Mouse (Mus musculus) CH12.LX (cell line): ENCODE measurements around the gene Zfp628. TPM values are rescaled to one million over a fixed set of nuclear protein-coding genes. Genes with fewer than 3 reads are reported as not detected.
A peak's percentile ranks its signal among the peaks of the same experiment; 100 is the strongest.
"Not testable (repeated sequence)": the region's sequence is repeated elsewhere in the genome, so short reads cannot be mapped to it uniquely, and the experiment has no call there.

Experiments used
- DNase-seq: peaks from one replicate; pipeline ENCODE4 v3.0.0-alpha.2; 2013; ENCODE audit errors: extremely low read depth
- H3K27ac ChIP-seq: 2 replicates; pipeline ENCODE4 v1.5.1; 2012; ENCODE audit warnings: low read depth, mild to moderate bottlenecking, control low read depth, moderate library complexity; ENCODE audit not compliant: insufficient read depth
- H3K27me3 ChIP-seq: replicated peaks from 2 replicates; pipeline ENCODE3; 2012; ENCODE audit warnings: inconsistent platforms
- H3K36me3 ChIP-seq, 2 experiments: replicated peaks in 1 of 2; 2 replicates each; pipeline versions ENCODE3 to v1.6.1; 2012; ENCODE audit warnings: inconsistent platforms in 1 of 2, low read length in 1 of 2, mild to moderate bottlenecking in 1 of 2, mixed read lengths in 1 of 2, moderate library complexity in 1 of 2; ENCODE audit not compliant: control insufficient read depth in 1 of 2, insufficient read depth in 1 of 2
- H3K4me1 ChIP-seq, 2 experiments: 2 replicates each; pipeline ENCODE4 v1.6.1; 2012; ENCODE audit warnings: inconsistent platforms in 1 of 2, moderate library complexity in 1 of 2; ENCODE audit not compliant: insufficient read depth in 2 of 2, control insufficient read depth in 1 of 2
- H3K4me2 ChIP-seq: 2 replicates; pipeline ENCODE4 v1.6.1; 2012; ENCODE audit warnings: low read depth, mild to moderate bottlenecking, control low read depth; ENCODE audit not compliant: poor library complexity, insufficient read depth, severe bottlenecking
- H3K4me3 ChIP-seq, 3 experiments: fragments of 150-350 bp in 1 of 3; sonication (generic) in 1 of 3; replicated peaks in 1 of 3; 2 replicates each; pipeline versions ENCODE3 to v1.5.1; 2011 to 2012; ENCODE audit warnings: low read depth in 2 of 3, low read length in 2 of 3, mild to moderate bottlenecking in 2 of 3, moderate library complexity in 2 of 3, control low read depth in 1 of 3, improper control_type of control experiment in 1 of 3, inconsistent platforms in 1 of 3, mixed read lengths in 1 of 3; ENCODE audit not compliant: poor library complexity in 1 of 3
- H3K79me2 ChIP-seq: replicated peaks from 2 replicates; pipeline ENCODE4 v1.6.1; 2012; ENCODE audit warnings: mild to moderate bottlenecking, moderate library complexity; ENCODE audit not compliant: control insufficient read depth, poor library complexity, insufficient read depth, severe bottlenecking; ENCODE audit errors: extremely low read depth
- H3K9ac ChIP-seq: 2 replicates; pipeline ENCODE4 v1.6.1; 2012; ENCODE audit warnings: low read depth, mild to moderate bottlenecking, control low read depth, moderate library complexity; ENCODE audit not compliant: insufficient read depth
- H3K9me3 ChIP-seq: replicated peaks from 2 replicates; pipeline ENCODE3; 2012; ENCODE audit warnings: low read length, inconsistent platforms, mixed read lengths
- CHD1 ChIP-seq: IDR thresholded peaks from 2 replicates; pipeline ENCODE4 v1.6.1; 2012; ENCODE audit warnings: low read depth, low read length, improper control_type of control experiment, inconsistent platforms
- CHD2 ChIP-seq: IDR thresholded peaks from 2 replicates; pipeline ENCODE4 v1.6.1; 2011; ENCODE audit warnings: low read length, improper control_type of control experiment
- CTCF ChIP-seq, 2 experiments: IDR thresholded peaks in 1 of 2; conservative IDR thresholded peaks in 1 of 2; 2 replicates each; pipeline ENCODE4 v1.5.1; 2011 to 2012; ENCODE audit warnings: low read depth in 2 of 2, low read length in 2 of 2, improper control_type of control experiment in 1 of 2, inconsistent platforms in 1 of 2, mild to moderate bottlenecking in 1 of 2, moderate library complexity in 1 of 2
- E2F4 ChIP-seq: IDR thresholded peaks from 2 replicates; pipeline ENCODE4 v1.6.1; 2011; ENCODE audit warnings: low read depth, low read length, improper control_type of control experiment; ENCODE audit not compliant: insufficient replicate concordance
- EP300 ChIP-seq: IDR thresholded peaks from 2 replicates; pipeline ENCODE4 v1.6.1; 2011; ENCODE audit warnings: low read length, improper control_type of control experiment
- ETS1 ChIP-seq: conservative IDR thresholded peaks from 2 replicates; pipeline ENCODE4 v1.6.1; 2012; ENCODE audit warnings: low read depth, mild to moderate bottlenecking, inconsistent platforms, low read length, improper control_type of control experiment, moderate library complexity
- JUN ChIP-seq: IDR thresholded peaks from 2 replicates; pipeline ENCODE4 v1.6.1; 2011; ENCODE audit warnings: low read depth, mild to moderate bottlenecking, low read length, improper control_type of control experiment, moderate library complexity; ENCODE audit not compliant: insufficient read depth
- KAT2A ChIP-seq: IDR thresholded peaks from 2 replicates; pipeline ENCODE4 v1.6.1; 2012; ENCODE audit warnings: low read length, improper control_type of control experiment, inconsistent platforms; ENCODE audit not compliant: insufficient replicate concordance
- MAX ChIP-seq: IDR thresholded peaks from 2 replicates; pipeline ENCODE4 v1.6.1; 2011; ENCODE audit warnings: low read length, improper control_type of control experiment
- MAZ ChIP-seq: IDR thresholded peaks from 2 replicates; pipeline ENCODE4 v1.6.1; 2012; ENCODE audit warnings: low read depth, mild to moderate bottlenecking, inconsistent platforms, low read length, improper control_type of control experiment, moderate library complexity
- MEF2A ChIP-seq: IDR thresholded peaks from 2 replicates; pipeline ENCODE4 v1.6.1; 2014; ENCODE audit warnings: low read depth, mild to moderate bottlenecking, inconsistent platforms, low read length, improper control_type of control experiment, borderline replicate concordance
- MYC ChIP-seq: IDR thresholded peaks from 2 replicates; pipeline ENCODE4 v1.6.1; 2011; ENCODE audit warnings: low read depth, mild to moderate bottlenecking, improper control_type of control experiment, low read length
- POLR2A ChIP-seq: IDR thresholded peaks from 2 replicates; pipeline ENCODE4 v1.6.1; 2011; ENCODE audit warnings: low read depth, mild to moderate bottlenecking, improper control_type of control experiment, low read length
- POLR2AphosphoS2 ChIP-seq: IDR thresholded peaks from 2 replicates; pipeline ENCODE4 v1.6.1; 2011; ENCODE audit warnings: low read depth, low read length, improper control_type of control experiment
- RAD21 ChIP-seq: IDR thresholded peaks from 2 replicates; pipeline ENCODE4 v1.6.1; 2011; ENCODE audit warnings: low read depth, mild to moderate bottlenecking, low read length, improper control_type of control experiment, moderate library complexity
- SMC3 ChIP-seq: IDR thresholded peaks from 2 replicates; pipeline ENCODE4 v1.6.1; 2011; ENCODE audit warnings: low read depth, low read length, improper control_type of control experiment
- UBTF ChIP-seq: IDR thresholded peaks from 2 replicates; pipeline ENCODE4 v1.6.1; 2012; ENCODE audit warnings: low read depth, mild to moderate bottlenecking, inconsistent platforms, low read length, improper control_type of control experiment, moderate library complexity
- USF2 ChIP-seq: conservative IDR thresholded peaks from 2 replicates; pipeline ENCODE4 v1.6.1; 2011; ENCODE audit warnings: low read depth, low read length, improper control_type of control experiment
- ZMIZ1 ChIP-seq: IDR thresholded peaks from 2 replicates; pipeline ENCODE4 v1.6.1; 2012; ENCODE audit warnings: low read depth, mild to moderate bottlenecking, inconsistent platforms, low read length, improper control_type of control experiment
- ZNF384 ChIP-seq: IDR thresholded peaks from 2 replicates; pipeline ENCODE4 v1.6.1; 2012; ENCODE audit warnings: low read depth, low read length, improper control_type of control experiment, inconsistent platforms
- dilution Hi-C: fragments of 300-500 bp; cut with MboI; formaldehyde crosslinking; loops from 2 replicates; pipeline ENCODE4 v1.14.3; 2020; ENCODE audit warnings: low sequenced_read_pairs; ENCODE audit not compliant: extremely low pct_unique_long_range_greater_than_20kb, extremely low pct_ligation_motif_present
- in situ Hi-C: fragments of 300-500 bp; cut with MboI; formaldehyde crosslinking; loops from 3 replicates; pipeline ENCODE4 v1.14.3; 2019; ENCODE audit warnings: low sequenced_read_pairs, low pct_ligation_motif_present, low pct_unique_long_range_greater_than_20kb, mixed read lengths
- polyA plus RNA-seq: library from polyadenylated mRNA; unstranded; fragments of >175 nt; gene quantifications from 2 replicates; pipeline ENCODE4 v1.2.1, GENCODE M21; 2012; ENCODE audit warnings: low read depth; ENCODE audit not compliant: insufficient read length
- total RNA-seq, 2 experiments: library from RNA; depleted of rRNA; stranded (reverse); fragments of 300-350 nt in 1 of 2; fragments of >200 nt in 1 of 2; gene quantifications; 2 replicates each; pipeline ENCODE4 v1.2.3; 2012 to 2014

The Zfp628 gene
- total and polyA plus RNA-seq, 3 experiments: 0.87 to 9.4 (median 2.2) TPM

GRCm38 (mm10) chr7:4876753-4877221 lies 38.2 kb upstream of the Zfp628 start, which contains the start of gene Isoc2a (continued):
- TF ChIP-seq POLR2AphosphoS2 (no peak), UBTF (no peak)
- TF ChIP-seq, all 38 proteins: peak for 14

DNA sequence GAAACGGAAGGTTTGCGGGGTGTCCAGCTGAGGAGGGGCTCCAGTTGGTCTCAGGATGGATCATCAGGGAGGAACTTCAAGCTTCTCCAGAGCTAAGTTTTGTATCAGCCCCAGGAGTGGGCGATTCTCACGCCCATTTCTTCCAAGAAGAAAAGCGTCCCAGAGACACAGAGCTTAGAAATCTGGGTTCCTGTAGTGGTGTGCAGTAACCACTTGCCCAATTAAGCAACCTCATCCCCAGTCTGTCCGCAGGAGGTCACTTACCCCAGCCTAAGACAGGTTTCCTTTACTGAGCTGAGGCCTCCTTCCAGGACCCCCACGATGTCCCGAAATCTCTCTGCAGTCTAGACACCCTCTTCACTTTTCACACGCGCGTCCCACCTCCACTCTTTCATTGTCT lies 37.8 kb upstream of the Zfp628 start:
- Histone ChIP-seq H3K79me2 (no peaks in the 10 kb centered on the region), H3K27me3 (no peaks in the 10 kb centered on the region), H3K9me3 (peaks cover 3% of the 10 kb centered on the region), H3K27ac (no peak overlapping the region), H3K4me3 (peak overlapping the region; percentile 66 to 85 (median 78)), H3K4me1 (peaks cover 6 to 14% of the 10 kb centered on the region in 2 experiments)
- no peak for DNase-seq
- no peak for TF ChIP-seq CTCF (conservative IDR thresholded peaks at IDR 0.05 in 1 of 2, IDR thresholded peaks at IDR 0.05 in 1 of 2; ENCODE audit: low read depth in 2 of 2, low read length in 2 of 2)
- no peak for TF ChIP-seq E2F4
- no peak for TF ChIP-seq ZMIZ1
- TF ChIP-seq KAT2A: no peak
- TF ChIP-seq CHD1: no peak
- TF ChIP-seq CHD2: no peak
- TF ChIP-seq USF2: no peak
- no peak for TF ChIP-seq MEF2A
- no peak for TF ChIP-seq JUN
- TF ChIP-seq MAX: no peak
- TF ChIP-seq MYC: no peak; the same call in 1 of the 2 replicates
- TF ChIP-seq POLR2A: no peak
- TF ChIP-seq, all 38 proteins: peak for 0
- dilution Hi-C loops (no loop called here), in situ Hi-C loops (no loop called here)
- H3K9ac ChIP-seq: peak overlapping the region; percentile 73
- H3K36me3 ChIP-seq: peaks cover 0 to 5% of the 10 kb centered on the region in 2 experiments
- peak overlapping the region; percentile 99 for H3K4me2 ChIP-seq

DNA sequence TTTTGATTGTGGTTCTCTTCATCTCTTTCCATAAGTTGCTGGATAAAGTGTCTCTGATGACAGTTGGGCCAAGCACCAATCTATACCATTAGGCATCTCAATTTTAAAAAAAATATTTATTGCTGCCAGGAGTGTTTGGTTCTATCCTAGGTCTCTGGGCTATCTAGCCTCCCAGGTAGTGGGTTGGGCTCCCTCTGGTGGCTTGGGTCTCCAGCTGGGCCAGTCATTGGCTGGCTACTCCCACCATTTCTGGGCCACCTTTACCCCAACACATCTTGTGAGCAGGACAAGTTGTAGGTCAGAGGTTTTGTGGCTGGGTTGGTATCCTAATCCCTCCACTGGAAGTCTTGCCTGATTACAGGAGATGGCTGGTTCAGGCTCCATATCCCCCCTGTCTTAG lies 36.8 kb upstream of the Zfp628 start:
- Histone ChIP-seq H3K9ac (no peak overlapping the region), H3K4me2 (peak overlapping the region; percentile 99), H3K27ac (no peak overlapping the region), H3K79me2 (no peaks in the 10 kb centered on the region), H3K4me1 (peaks cover 6 to 14% of the 10 kb centered on the region in 2 experiments), H3K9me3 (peaks cover 3% of the 10 kb centered on the region), H3K4me3 (no peak overlapping the region), H3K27me3 (no peaks in the 10 kb centered on the region), H3K36me3 (peaks cover 0 to 9% of the 10 kb centered on the region in 2 experiments)
- TF ChIP-seq SMC3 (peak; percentile 80), CHD1 (no peak), RAD21 (peak; percentile 48), MYC (no peak), CTCF (conservative IDR thresholded peaks at IDR 0.05 in 1 of 2, IDR thresholded peaks at IDR 0.05 in 1 of 2; ENCODE audit: low read depth in 2 of 2, low read length in 2 of 2) (peak; percentile 9 to 77; a peak in 2 of 4 replicates), KAT2A (no peak), JUN (no peak), ETS1 (no peak), MAZ (no peak), EP300 (no peak), MEF2A (no peak), ZMIZ1 (no peak), ZNF384 (0 out of 2 replicates have a peak, but pooled peaks have one; percentile 26)
- peak; percentile 42 for DNase-seq
- dilution Hi-C loops (no loop called here), in situ Hi-C loops (no loop called here)

- H3K4me2 ChIP-seq, H3K27me3 ChIP-seq, H3K79me2 ChIP-seq, H3K36me3 ChIP-seq, DNase-seq, in situ Hi-C loops, H3K9me3 ChIP-seq, H3K4me3 ChIP-seq, dilution Hi-C loops, H3K9ac ChIP-seq, H3K27ac ChIP-seq: not testable (repeated sequence)
- peaks cover 6 to 14% of the 10 kb centered on the region in 2 experiments for H3K4me1 ChIP-seq
These were observed 36.0 kb upstream of the Zfp628 start for GRCm38 (mm10) chr7:4879036-4879435.
